Mouse (Mus musculus) G1E-ER4 (cell line): Measurements from ENCODE around the gene Acvr1b. TPM values are rescaled to one million over a fixed set of nuclear protein-coding genes. Genes with fewer than 3 reads are reported as not detected.

Source experiments
- GATA1 ChIP-seq: IDR thresholded peaks from one replicate; pipeline ENCODE4 v1.8.0; 2012; ENCODE audit warnings: low read length, inconsistent platforms
- polyA plus RNA-seq: library from polyadenylated mRNA; stranded (reverse); fragments of >175 nt; gene quantifications from 2 replicates; pipeline ENCODE4 v1.2.3, GENCODE M21; 2012

The Acvr1b gene
- polyA plus RNA-seq, 1 experiment = not detected

- TF ChIP-seq GATA1 = no peak
Observed at GRCm38 (mm10) chr15:101197497-101198179, 23.8 kb downstream of the Acvr1b start.

GRCm38 (mm10) chr15:101198218-101198617 lies 24.4 kb downstream of the Acvr1b start:
- no peak for TF ChIP-seq GATA1

DNA sequence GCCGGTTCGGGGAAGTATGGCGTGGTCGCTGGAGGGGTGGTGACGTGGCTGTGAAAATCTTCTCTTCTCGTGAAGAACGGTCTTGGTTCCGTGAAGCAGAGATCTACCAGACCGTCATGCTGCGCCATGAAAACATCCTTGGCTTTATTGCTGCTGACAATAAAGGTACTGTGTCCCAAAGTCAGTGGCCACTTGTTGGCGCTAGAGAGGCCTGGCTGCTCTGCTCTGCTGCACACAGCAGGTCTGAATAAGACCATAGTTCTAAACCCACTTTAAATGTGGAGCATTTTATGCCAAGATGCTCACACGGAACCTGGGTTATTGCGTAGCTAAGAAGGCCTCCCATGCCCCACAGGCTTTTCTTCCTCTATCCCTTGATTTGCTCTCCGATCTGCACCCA lies 25.0 kb downstream of the Acvr1b start:
- no peak for TF ChIP-seq GATA1

GRCm38 (mm10) chr15:101200777-101201295 lies 27.0 kb downstream of the Acvr1b start:
- no peak for TF ChIP-seq GATA1

DNA sequence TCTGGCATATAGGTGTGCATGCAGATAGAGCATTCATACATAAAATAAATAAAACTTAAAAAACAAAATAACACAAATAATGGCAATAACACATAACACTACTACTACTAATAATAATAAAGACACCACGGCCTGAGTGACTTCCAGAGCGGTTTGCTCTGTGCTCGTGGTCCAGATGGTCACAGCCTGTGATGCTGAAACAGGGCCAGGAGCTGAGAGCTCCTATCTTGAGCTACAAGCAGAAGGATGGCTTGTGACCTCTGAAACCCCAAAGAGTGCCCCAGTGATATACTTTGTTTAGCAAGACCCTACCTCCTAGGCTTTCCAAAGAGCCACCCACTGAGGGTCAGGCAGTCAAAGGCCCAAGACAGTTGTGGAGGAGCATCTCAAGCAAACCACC lies 27.5 kb downstream of the Acvr1b start:
- no peak for TF ChIP-seq GATA1

- no peak for TF ChIP-seq GATA1
Observed at GRCm38 (mm10) chr15:101203673-101204072, 29.8 kb downstream of the Acvr1b start.

DNA sequence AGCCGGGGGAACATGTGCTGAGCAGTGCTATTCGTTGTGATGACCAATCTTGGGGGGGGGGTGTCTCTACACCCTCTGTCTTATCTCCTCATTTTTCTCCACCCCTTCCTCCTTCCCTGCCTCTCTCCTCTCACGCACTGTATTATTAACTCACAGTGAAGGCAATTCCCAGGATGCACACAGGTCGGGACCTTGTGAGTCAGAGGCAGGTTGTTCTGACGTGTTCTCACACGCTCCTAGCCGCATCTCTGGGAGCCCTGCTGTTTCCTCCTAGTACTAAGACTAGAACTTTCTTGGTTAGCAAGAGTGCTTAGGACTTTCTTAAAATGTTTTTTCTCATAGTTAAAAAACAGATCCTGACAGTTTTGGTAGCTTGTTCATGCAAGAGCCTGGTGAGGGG lies 30.9 kb downstream of the Acvr1b start:
- TF ChIP-seq GATA1 = no peak

GRCm38 (mm10) chr15:101210228-101210627 lies 36.4 kb downstream of the Acvr1b start:
- no peak for TF ChIP-seq GATA1

- TF ChIP-seq GATA1 = no peak
Observed at GRCm38 (mm10) chr15:101210998-101211613, 37.2 kb downstream of the Acvr1b start.

- TF ChIP-seq GATA1 = no peak
Observed at GRCm38 (mm10) chr15:101212435-101212834, 38.6 kb downstream of the Acvr1b start.

- no peak for TF ChIP-seq GATA1
Observed at GRCm38 (mm10) chr15:101215136-101215535, 41.3 kb downstream of the Acvr1b start.

- TF ChIP-seq GATA1 = no peak
Observed at GRCm38 (mm10) chr15:101216036-101216435, 42.2 kb downstream of the Acvr1b start.

DNA sequence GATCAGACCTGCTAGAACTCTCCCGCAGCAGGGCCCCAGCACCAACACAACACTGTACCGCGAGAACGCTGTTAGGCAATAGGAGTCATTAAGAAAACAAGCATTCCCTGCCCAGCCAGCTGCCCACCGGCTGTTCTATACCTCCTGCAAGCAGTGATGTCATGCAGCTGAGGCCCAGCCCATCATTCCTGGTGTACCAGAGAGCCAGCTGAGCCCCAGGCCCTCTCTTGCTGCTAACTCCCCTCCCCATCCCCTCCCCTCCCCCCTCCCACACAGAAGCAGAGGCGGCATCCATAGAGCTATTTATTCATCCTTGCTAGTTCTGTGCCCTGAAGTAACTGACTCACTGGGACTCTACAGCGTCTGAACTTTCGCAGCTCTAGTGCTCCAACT lies 47.0 kb downstream of the Acvr1b start:
- no peak for TF ChIP-seq GATA1

GRCm38 (mm10) chr15:101221298-101222104 lies 47.6 kb downstream of the Acvr1b start:
- TF ChIP-seq GATA1 = no peak

DNA sequence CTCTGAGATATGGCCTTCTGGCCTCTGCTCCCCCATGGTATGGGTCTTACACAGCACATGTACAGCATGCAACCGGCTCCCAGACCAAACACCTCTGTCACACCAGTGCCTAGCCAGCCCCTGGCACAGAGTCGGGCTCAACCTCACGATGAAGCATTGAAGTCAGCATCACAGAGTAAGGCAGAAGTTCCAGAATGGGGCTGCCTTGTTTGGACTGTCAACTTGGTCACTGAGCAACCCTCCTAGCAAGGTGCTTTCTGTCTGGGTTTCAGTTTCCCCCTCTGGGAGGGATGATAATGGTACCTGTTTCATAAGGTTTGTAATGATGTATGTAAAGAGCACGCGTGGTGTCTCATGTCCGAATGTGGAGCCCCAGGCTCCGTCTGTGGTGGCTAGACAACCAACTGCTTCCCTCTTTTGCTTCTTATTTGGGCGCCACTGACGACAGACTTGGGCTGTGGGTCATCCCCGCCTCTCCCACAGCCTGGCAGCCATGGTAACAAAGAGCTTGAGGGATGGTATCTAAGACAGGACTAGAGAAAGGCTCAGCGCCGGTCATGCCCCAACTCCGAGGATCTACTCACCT lies 49.1 kb downstream of the Acvr1b start:
- no peak for TF ChIP-seq GATA1

- no peak for TF ChIP-seq GATA1
Observed at GRCm38 (mm10) chr15:101223596-101223995, 49.7 kb downstream of the Acvr1b start.
